In genomic region chr2:30942116-30942515, GRCm38 (mm10) we compare ENCODE assay signal across 8 mouse cellular contexts. TPM values are rescaled to one million over a fixed set of nuclear protein-coding genes. Genes with fewer than 3 reads are reported as not detected.
DNase-seq lines count a peak whose midpoint lies in the region; ATAC-seq and TF ChIP-seq lines count a peak whose summit lies in the region.
"Not testable (repeated sequence)": the region's sequence is repeated elsewhere in the genome, so short reads cannot be mapped to it uniquely, and the experiment has no call there.

No protein-coding gene starts in this region.

- not testable (repeated sequence) for H3K9me3 ChIP-seq in erythroblast, embryonic 14.5 days (ENCODE audit: control insufficient read depth, low read length); liver, embryonic 16.5 days (replicated peaks; ENCODE audit: control insufficient read depth, low read length); megakaryocyte, embryonic 14.5 days; stomach, postnatal 0 days (ENCODE audit: control insufficient read depth, low read length)

- peaks cover 13% of the 10 kb centered on the region for H3K4me1 ChIP-seq in erythroblast, embryonic 14.5 days (ENCODE audit: control insufficient read depth)
- not testable (repeated sequence) for H3K4me1 ChIP-seq in liver, embryonic 16.5 days (ENCODE audit: control insufficient read depth, low read depth, low read length); stomach, postnatal 0 days (replicated peaks; ENCODE audit: control insufficient read depth, insufficient read depth)
- peaks cover 15% of the 10 kb centered on the region; the same call in 1 of the 2 replicates for H3K4me1 ChIP-seq in megakaryocyte, embryonic 14.5 days

- not testable (repeated sequence) for ATAC-seq in liver, embryonic 16.5 days (ENCODE audit: low read depth)
- peak; percentile 38 for ATAC-seq in stomach, postnatal 0 days (ENCODE audit: low FRiP score, low TSS enrichment)

- peak overlapping the region; percentile 75 for H3K4me2 ChIP-seq in liver, embryonic 16.5 days (ENCODE audit: low read depth, low read length)
- not testable (repeated sequence) for H3K4me2 ChIP-seq in stomach, postnatal 0 days (replicated peaks; ENCODE audit: low read depth)

- DNase-seq in A20 (ENCODE audit: low read depth, low spot score) (peak; percentile 50), NIH3T3 (ENCODE audit: low read depth) (peak; percentile 35)
- peak; percentile 31 for DNase-seq in induced T-regulatory cell, adult 2 months (ENCODE audit: low read depth)
- not testable (repeated sequence) for DNase-seq in layer of hippocampus, adult 2 months (ENCODE audit: low spot score in 2 of 2)
- peak; percentile 74 for DNase-seq in stomach, postnatal 0 days (ENCODE audit: low spot score)

- TF ChIP-seq EP300 in stomach, postnatal 0 days (optimal IDR thresholded peaks at IDR 0.05): not testable (repeated sequence)

- H3K36me3 ChIP-seq in erythroblast, embryonic 14.5 days (ENCODE audit: control insufficient read depth); liver, embryonic 16.5 days (ENCODE audit: control insufficient read depth, insufficient read depth); megakaryocyte, embryonic 14.5 days (replicated peaks; ENCODE audit: low read length); stomach, postnatal 0 days (ENCODE audit: control insufficient read depth, insufficient read depth, low read length): not testable (repeated sequence)

- 26% methylated on average over 7 of the region's 7 CpGs for WGBS in liver, embryonic 16.5 days (ENCODE audit: insufficient replicate concordance)
- WGBS in stomach, postnatal 0 days: 35% methylated on average over 7 of the region's 7 CpGs

- not testable (repeated sequence) for H3K9ac ChIP-seq in liver, embryonic 16.5 days (ENCODE audit: low read depth, low read length); stomach, postnatal 0 days (ENCODE audit: low read length)

- not testable (repeated sequence) for TF ChIP-seq CTCF in layer of hippocampus, adult 2 months (conservative IDR thresholded peaks at IDR 0.05)
- peak; percentile 51 for TF ChIP-seq CTCF in stomach, postnatal 0 days (IDR thresholded peaks at IDR 0.05; ENCODE audit: low read depth)

- H3K27me3 ChIP-seq in erythroblast, embryonic 14.5 days (ENCODE audit: control insufficient read depth); liver, embryonic 16.5 days (ENCODE audit: control insufficient read depth, insufficient read depth, low read depth, low read length); megakaryocyte, embryonic 14.5 days (replicated peaks); stomach, postnatal 0 days (ENCODE audit: control insufficient read depth, insufficient read depth, low read length): not testable (repeated sequence)

- not testable (repeated sequence) for H3K27ac ChIP-seq in layer of hippocampus, adult 2 months; liver, embryonic 16.5 days (ENCODE audit: low read length)
- peak overlapping the region; percentile 65; the same call in 1 of the 2 replicates for H3K27ac ChIP-seq in stomach, postnatal 0 days (replicated peaks)

- H3K4me3 ChIP-seq in erythroblast, embryonic 14.5 days (replicated peaks): peak overlapping the region; percentile 68
- H3K4me3 ChIP-seq in layer of hippocampus, adult 2 months: peak overlapping the region; percentile 60
- peak overlapping the region; percentile 68 for H3K4me3 ChIP-seq in liver, embryonic 16.5 days (ENCODE audit: low read depth, low read length)
- peak overlapping the region; percentile 94 for H3K4me3 ChIP-seq in megakaryocyte, embryonic 14.5 days (replicated peaks)
- not testable (repeated sequence) for H3K4me3 ChIP-seq in stomach, postnatal 0 days (ENCODE audit: low read depth, low read length)

RNA-seq across cellular contexts. Expression of gene Tor1b, which starts 10.6 kb away (rescaled TPM):
- 0.83 and 1.4 TPM in 2 replicates for polyA plus RNA-seq in erythroblast, embryonic 14.5 days (2012)
- total RNA-seq in layer of hippocampus, adult 2 months (2021): 10 to 100 TPM; 36.7 to 40.0 TPM
- polyA plus RNA-seq in liver, embryonic 16.5 days (2015; fragmentation: Nextera tagmentation; extraction: Ambion mirVana): 15.8 and 15.9 TPM in 2 replicates
- polyA plus RNA-seq in megakaryocyte, embryonic 14.5 days (2012; ENCODE audit: insufficient read depth, low replicate concordance): 2.7 and 9.3 TPM in 2 replicates
- polyA plus RNA-seq in stomach, postnatal 0 days (2015; fragmentation: Nextera tagmentation; extraction: Ambion mirVana): 20.1 and 21.8 TPM in 2 replicates

RNA-seq across cellular contexts. Expression of gene Ptges, which starts 12.5 kb away (rescaled TPM):
- polyA plus RNA-seq in erythroblast, embryonic 14.5 days (2012): not detected in 2 replicates
- 1 to 10 TPM; 4.2 to 4.5 TPM for total RNA-seq in layer of hippocampus, adult 2 months (2021)
- polyA plus RNA-seq in liver, embryonic 16.5 days (2015; fragmentation: Nextera tagmentation; extraction: Ambion mirVana): 0.35 and 0.37 TPM in 2 replicates
- polyA plus RNA-seq in megakaryocyte, embryonic 14.5 days (2012; ENCODE audit: insufficient read depth, low replicate concordance): 0.31 TPM in 1 of 2 replicates, not detected in the other
- polyA plus RNA-seq in stomach, postnatal 0 days (2015; fragmentation: Nextera tagmentation; extraction: Ambion mirVana): 28.3 and 29.2 TPM in 2 replicates

RNA-seq across cellular contexts. Expression of gene Tor1a, which starts 25.6 kb away (rescaled TPM):
- 4.8 and 6.5 TPM in 2 replicates for polyA plus RNA-seq in erythroblast, embryonic 14.5 days (2012)
- total RNA-seq in layer of hippocampus, adult 2 months (2021): 10 to 100 TPM; 52.4 to 56.7 TPM
- polyA plus RNA-seq in liver, embryonic 16.5 days (2015; fragmentation: Nextera tagmentation; extraction: Ambion mirVana): 36.0 and 36.3 TPM in 2 replicates
- 75.1 and 117 TPM in 2 replicates for polyA plus RNA-seq in megakaryocyte, embryonic 14.5 days (2012; ENCODE audit: insufficient read depth, low replicate concordance)
- polyA plus RNA-seq in stomach, postnatal 0 days (2015; fragmentation: Nextera tagmentation; extraction: Ambion mirVana): 49.1 and 51.2 TPM in 2 replicates

RNA-seq across cellular contexts. Expression of gene BC005624, which starts 39.9 kb away (rescaled TPM):
- 1.8 and 2.2 TPM in 2 replicates for polyA plus RNA-seq in erythroblast, embryonic 14.5 days (2012)
- 10 to 100 TPM; 66.8 to 68.5 TPM for total RNA-seq in layer of hippocampus, adult 2 months (2021)
- polyA plus RNA-seq in liver, embryonic 16.5 days (2015; fragmentation: Nextera tagmentation; extraction: Ambion mirVana): 23.1 and 24.0 TPM in 2 replicates
- polyA plus RNA-seq in megakaryocyte, embryonic 14.5 days (2012; ENCODE audit: insufficient read depth, low replicate concordance): 17.7 TPM in 1 of 2 replicates, not detected in the other
- polyA plus RNA-seq in stomach, postnatal 0 days (2015; fragmentation: Nextera tagmentation; extraction: Ambion mirVana): 29.5 TPM in 2 replicates

RNA-seq across cellular contexts. Expression of gene Usp20, which starts 40.0 kb away (rescaled TPM):
- 0.30 and 0.32 TPM in 2 replicates for polyA plus RNA-seq in erythroblast, embryonic 14.5 days (2012)
- total RNA-seq in layer of hippocampus, adult 2 months (2021): 10 to 100 TPM; 83.9 to 87.1 TPM
- 4.9 and 5.8 TPM in 2 replicates for polyA plus RNA-seq in liver, embryonic 16.5 days (2015; fragmentation: Nextera tagmentation; extraction: Ambion mirVana)
- 8.0 and 25.0 TPM in 2 replicates for polyA plus RNA-seq in megakaryocyte, embryonic 14.5 days (2012; ENCODE audit: insufficient read depth, low replicate concordance)
- 8.9 and 9.0 TPM in 2 replicates for polyA plus RNA-seq in stomach, postnatal 0 days (2015; fragmentation: Nextera tagmentation; extraction: Ambion mirVana)

Comparison
In these comparisons a context has a peak if more than half of its experiments do, and no peak if none do; other contexts are left out.
1. RNA of gene Ptges, which starts 12.5 kb away (polyA plus RNA-seq): 28.3 to 29.2 TPM in stomach, postnatal 0 days; 0.35 to 0.37 TPM in liver, embryonic 16.5 days, 0.31 TPM in megakaryocyte, embryonic 14.5 days and not detected in erythroblast, embryonic 14.5 days; every median in the first group is over 10 times any median in the second.